Mouse (Mus musculus): ENCODE measurements around the gene Rpl28. TPM values are rescaled to one million over a fixed set of nuclear protein-coding genes. Genes with fewer than 3 reads are reported as not detected.

Gene Rpl28
- polyA plus RNA-seq, 1 experiment from 2014 or later, result 312 TPM

DNA sequence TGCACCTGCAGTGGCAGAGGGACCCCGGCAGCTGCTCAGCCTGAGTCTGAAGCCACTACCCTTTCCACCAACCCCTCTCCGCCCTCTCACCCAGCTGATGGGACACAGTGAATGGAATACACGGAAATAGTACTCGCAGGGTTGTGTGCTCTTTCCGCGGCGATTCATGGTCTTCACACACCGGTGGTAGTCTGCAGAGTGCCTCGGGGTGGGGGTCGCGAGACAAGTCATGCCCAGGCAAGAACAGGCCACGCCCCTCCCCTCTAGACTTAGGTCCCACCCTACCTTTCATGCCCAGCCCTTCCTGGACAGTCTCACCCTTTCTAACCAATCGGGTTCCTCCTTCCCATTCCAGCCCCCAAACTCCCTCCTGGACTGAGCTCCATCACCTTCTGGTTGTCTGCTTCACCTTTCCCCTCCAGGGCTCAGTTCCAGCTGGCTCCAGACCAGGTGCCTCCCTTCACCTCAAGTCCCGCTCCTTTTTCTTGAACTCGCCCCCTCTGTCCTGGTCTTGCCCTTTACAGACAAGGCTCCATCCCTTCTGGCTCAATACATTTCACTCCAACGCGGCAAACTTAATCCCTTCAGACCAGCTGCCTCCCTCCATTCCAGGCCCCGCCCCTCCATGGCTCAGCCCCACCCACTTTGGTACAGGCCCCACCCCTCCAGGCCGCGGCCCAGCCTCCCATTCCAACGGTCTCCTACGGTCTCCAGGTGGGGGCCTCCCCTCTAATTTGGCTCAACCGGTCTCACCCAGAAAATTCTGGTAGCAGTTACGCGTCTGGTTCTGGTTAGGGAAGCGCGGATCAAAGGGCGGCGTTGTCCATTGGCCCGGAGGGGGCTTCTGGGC, 40.5 kb upstream of the Rpl28 start:
- H3K27me3 ChIP-seq (ENCODE audit: control insufficient read depth, insufficient read depth, low read length), result no peaks in the 10 kb centered on the region
- H3K27ac ChIP-seq (ENCODE audit: low read length), result peak overlapping the region; percentile 55; the same call in 1 of the 2 replicates
- peak; percentile 76 for ATAC-seq (ENCODE audit: insufficient number of reproducible peaks, insufficient read depth, low FRiP score, low read depth)
- H3K4me1 ChIP-seq (ENCODE audit: control insufficient read depth, insufficient read depth, low read length), result peaks cover 14% of the 10 kb centered on the region
- H3K4me2 ChIP-seq (replicated peaks; ENCODE audit: low read depth, low read length), result peak overlapping the region; percentile 61
- no peaks in the 10 kb centered on the region for H3K36me3 ChIP-seq (ENCODE audit: control insufficient read depth, insufficient read depth, low read length)
- 3% methylated on average over 29 of the region's 30 CpGs for WGBS
- H3K9ac ChIP-seq (replicated peaks; ENCODE audit: low read depth, low read length), result peak overlapping the region; percentile 28; the same call in 1 of the 2 replicates
- H3K9me3 ChIP-seq (ENCODE audit: control insufficient read depth, low read depth, low read length), result no peaks in the 10 kb centered on the region
- peak overlapping the region; percentile 41 for H3K4me3 ChIP-seq (ENCODE audit: low read depth, low read length)

DNA sequence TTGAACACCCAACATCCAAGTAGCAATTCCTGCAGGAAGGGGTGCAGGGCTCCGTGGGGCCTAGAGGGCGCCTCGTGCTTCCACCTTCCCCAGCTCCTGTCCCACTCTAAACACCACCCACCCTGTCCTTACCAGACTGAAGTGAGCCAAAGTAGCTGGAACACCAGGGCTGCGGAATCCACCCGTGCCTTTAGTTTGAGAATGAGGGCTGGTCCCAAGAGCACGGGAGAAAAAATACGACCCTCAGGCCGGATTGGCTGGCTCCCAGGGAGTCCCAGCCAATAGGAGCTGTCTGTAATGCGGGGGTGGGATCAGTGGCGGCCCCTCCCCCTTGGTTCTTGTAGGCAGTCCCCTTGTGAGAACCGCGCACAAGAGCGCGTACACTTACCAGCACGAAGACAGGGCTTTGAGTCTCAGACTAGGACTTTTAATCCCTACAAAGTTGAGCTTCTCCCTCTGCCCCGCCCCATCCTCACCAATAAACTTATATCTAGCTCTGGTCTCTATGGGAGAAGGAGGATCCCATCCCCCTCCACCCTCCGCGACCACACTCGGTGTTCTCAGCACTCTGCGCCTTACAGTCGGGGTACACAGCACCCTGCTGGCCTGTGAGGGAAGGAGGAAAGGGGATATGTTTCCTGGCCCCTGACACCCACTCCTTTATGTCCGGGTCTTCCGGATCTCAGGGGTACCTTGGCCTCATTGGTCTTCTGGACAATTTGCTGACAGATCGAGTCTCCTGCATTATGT, 39.7 kb upstream of the Rpl28 start, which contains the start of gene Cox6b2:
Gene Cox6b2, minus strand, starts transcription at position 274 of the 750 bp plus-strand sequence.
- no peaks in the 10 kb centered on the region for H3K27me3 ChIP-seq (ENCODE audit: control insufficient read depth, insufficient read depth, low read length)
- H3K4me3 ChIP-seq (ENCODE audit: low read depth, low read length), result peak within 1 kb of the TSS; percentile 41
- peak within 1 kb of the TSS; percentile 61 for H3K4me2 ChIP-seq (replicated peaks; ENCODE audit: low read depth, low read length)
- H3K9ac ChIP-seq (replicated peaks; ENCODE audit: low read depth, low read length), result peak within 1 kb of the TSS; percentile 28; the same call in 1 of the 2 replicates
- peaks cover 14% of the 10 kb centered on the region for H3K4me1 ChIP-seq (ENCODE audit: control insufficient read depth, insufficient read depth, low read length)
- WGBS, result 2% methylated on average over 24 of the region's 24 CpGs
- H3K9me3 ChIP-seq (ENCODE audit: control insufficient read depth, low read depth, low read length), result no peaks in the 10 kb centered on the region
- H3K36me3 ChIP-seq (ENCODE audit: control insufficient read depth, insufficient read depth, low read length), result no peaks in the 10 kb centered on the region
- peak; percentile 94 for ATAC-seq (ENCODE audit: insufficient number of reproducible peaks, insufficient read depth, low FRiP score, low read depth)
- H3K27ac ChIP-seq (ENCODE audit: low read length), result peak within 1 kb of the TSS; percentile 55; the same call in 1 of the 2 replicates

DNA sequence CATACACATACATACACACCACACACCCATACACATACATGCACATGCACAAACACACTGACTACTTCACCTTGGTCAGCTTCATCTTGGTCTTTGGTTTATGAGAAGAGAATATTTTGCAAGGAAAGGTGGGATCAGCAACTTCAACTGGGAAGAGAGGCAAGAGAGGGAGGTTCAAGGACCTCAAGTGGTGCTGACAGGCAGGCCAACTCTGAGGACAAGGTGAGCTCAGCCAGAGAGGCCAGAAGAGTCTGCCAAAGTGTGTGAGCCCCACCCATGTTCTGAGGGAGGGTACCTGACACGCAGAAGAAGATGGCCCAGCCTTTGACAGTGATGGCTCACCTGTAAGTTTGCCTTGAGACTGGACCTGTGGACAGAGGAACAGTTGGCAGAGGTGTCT, 33.0 kb upstream of the Rpl28 start:
- WGBS, result 38% methylated on average over 1 of the region's 1 CpGs
- Histone ChIP-seq H3K27ac (ENCODE audit: low read length) (no peak overlapping the region), H3K4me3 (ENCODE audit: low read depth, low read length) (no peak overlapping the region), H3K27me3 (ENCODE audit: control insufficient read depth, insufficient read depth, low read length) (no peaks in the 10 kb centered on the region), H3K4me2 (replicated peaks; ENCODE audit: low read depth, low read length) (no peak overlapping the region), H3K9me3 (ENCODE audit: control insufficient read depth, low read depth, low read length) (no peaks in the 10 kb centered on the region), H3K9ac (replicated peaks; ENCODE audit: low read depth, low read length) (no peak overlapping the region), H3K36me3 (ENCODE audit: control insufficient read depth, insufficient read depth, low read length) (no peaks in the 10 kb centered on the region), H3K4me1 (ENCODE audit: control insufficient read depth, insufficient read depth, low read length) (no peaks in the 10 kb centered on the region)
- no peak for ATAC-seq (ENCODE audit: insufficient number of reproducible peaks, insufficient read depth, low FRiP score, low read depth)

DNA sequence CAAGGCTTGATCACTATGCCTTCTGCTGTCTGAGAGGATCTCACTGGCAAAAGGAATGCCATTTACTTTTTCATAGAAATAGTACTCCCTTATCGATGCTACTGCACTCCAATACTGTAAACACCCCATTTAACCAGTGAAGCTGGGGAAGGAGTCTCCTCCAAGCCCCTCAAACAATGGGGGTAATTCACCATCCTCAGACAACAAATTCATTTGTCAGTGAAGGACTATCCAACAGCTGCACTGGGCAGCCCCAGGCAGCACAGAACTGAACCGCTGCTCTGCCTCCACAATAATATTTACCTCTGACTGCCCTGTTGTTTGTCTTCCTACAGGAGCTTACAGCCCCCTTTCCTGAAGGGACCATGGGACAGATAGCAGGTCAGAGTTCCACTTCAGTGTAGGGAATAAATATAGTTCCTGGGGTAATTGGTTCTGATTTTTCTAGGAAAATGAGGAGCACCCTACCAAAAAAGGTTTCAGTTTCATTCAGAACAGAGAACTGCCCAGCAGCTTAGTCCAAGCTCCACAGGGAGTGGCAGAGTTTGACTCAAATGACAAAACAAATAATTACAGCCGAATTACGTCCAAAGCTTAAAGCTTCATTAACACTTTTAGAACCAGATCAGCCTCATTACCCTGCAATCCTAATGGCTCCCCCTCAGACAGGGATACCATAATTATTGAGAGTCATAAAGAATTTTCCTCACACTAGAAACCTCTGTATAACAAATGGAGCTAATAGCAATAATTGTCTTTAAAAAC, 27.5 kb upstream of the Rpl28 start:
- Histone ChIP-seq H3K4me3 (ENCODE audit: low read depth, low read length) (no peak overlapping the region), H3K4me1 (ENCODE audit: control insufficient read depth, insufficient read depth, low read length) (no peaks in the 10 kb centered on the region), H3K4me2 (replicated peaks; ENCODE audit: low read depth, low read length) (no peak overlapping the region), H3K9me3 (ENCODE audit: control insufficient read depth, low read depth, low read length) (no peaks in the 10 kb centered on the region), H3K36me3 (ENCODE audit: control insufficient read depth, insufficient read depth, low read length) (no peaks in the 10 kb centered on the region), H3K27ac (ENCODE audit: low read length) (no peak overlapping the region), H3K27me3 (ENCODE audit: control insufficient read depth, insufficient read depth, low read length) (no peaks in the 10 kb centered on the region), H3K9ac (replicated peaks; ENCODE audit: low read depth, low read length) (no peak overlapping the region)
- 15% methylated on average over 4 of the region's 4 CpGs for WGBS
- no peak for ATAC-seq (ENCODE audit: insufficient number of reproducible peaks, insufficient read depth, low FRiP score, low read depth)

DNA sequence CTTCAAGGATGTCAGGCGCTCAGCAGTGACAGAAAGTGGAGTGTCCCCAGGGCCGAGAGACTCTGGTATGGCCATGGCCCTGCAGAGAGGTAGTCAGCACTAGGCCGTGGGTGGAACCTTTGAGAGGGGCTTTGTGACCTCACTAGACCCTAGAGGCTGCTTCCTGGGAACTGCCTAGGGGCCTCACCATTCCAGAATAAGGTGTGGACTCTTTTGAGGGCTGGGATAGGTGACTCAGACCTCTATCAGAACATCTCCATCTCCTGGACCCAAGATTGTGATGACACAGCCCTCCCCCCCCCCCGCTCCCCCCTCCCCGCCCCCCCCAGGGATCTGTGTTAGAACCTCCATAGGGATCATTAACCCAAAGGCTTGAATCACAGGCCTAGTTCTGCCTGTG, 21.5 kb upstream of the Rpl28 start, which contains the start of gene Fam71e2:
Gene Fam71e2, minus strand, starts transcription at position 101 of the 400 bp plus-strand sequence.
- ATAC-seq (ENCODE audit: insufficient number of reproducible peaks, insufficient read depth, low FRiP score, low read depth), result no peak
- Histone ChIP-seq H3K27me3 (ENCODE audit: control insufficient read depth, insufficient read depth, low read length) (peaks cover 5% of the 10 kb centered on the region), H3K27ac (ENCODE audit: low read length) (no peak within 1 kb of the TSS), H3K9ac (replicated peaks; ENCODE audit: low read depth, low read length) (no peak within 1 kb of the TSS), H3K4me3 (ENCODE audit: low read depth, low read length) (no peak within 1 kb of the TSS), H3K9me3 (ENCODE audit: control insufficient read depth, low read depth, low read length) (no peaks in the 10 kb centered on the region), H3K36me3 (ENCODE audit: control insufficient read depth, insufficient read depth, low read length) (no peaks in the 10 kb centered on the region), H3K4me2 (replicated peaks; ENCODE audit: low read depth, low read length) (no peak within 1 kb of the TSS), H3K4me1 (ENCODE audit: control insufficient read depth, insufficient read depth, low read length) (no peaks in the 10 kb centered on the region)
- 73% methylated on average over 3 of the region's 5 CpGs for WGBS

DNA sequence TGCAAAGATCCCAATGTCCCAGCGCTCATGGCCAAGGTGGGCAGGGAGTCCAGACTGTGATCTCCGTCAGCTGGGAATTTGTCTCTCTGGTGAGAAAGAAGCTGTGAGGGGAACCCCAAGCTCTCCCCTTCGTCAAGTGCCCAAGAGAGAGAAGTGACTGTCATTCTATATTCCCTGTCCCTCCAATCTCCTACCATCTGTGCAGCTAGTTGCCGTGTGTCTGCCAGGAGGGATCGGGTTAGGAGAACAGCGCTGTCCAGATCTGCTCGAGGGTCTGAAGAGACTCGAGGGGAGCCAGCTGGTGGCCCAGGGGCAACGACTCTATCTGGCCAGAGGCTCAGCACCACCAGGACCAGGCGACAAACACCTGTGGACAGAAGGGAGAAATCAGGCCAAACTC, 16.5 kb upstream of the Rpl28 start:
- Histone ChIP-seq H3K36me3 (ENCODE audit: control insufficient read depth, insufficient read depth, low read length) (no peaks in the 10 kb centered on the region), H3K4me2 (replicated peaks; ENCODE audit: low read depth, low read length) (no peak overlapping the region), H3K27me3 (ENCODE audit: control insufficient read depth, insufficient read depth, low read length) (peaks cover 14% of the 10 kb centered on the region), H3K9ac (replicated peaks; ENCODE audit: low read depth, low read length) (no peak overlapping the region), H3K27ac (ENCODE audit: low read length) (no peak overlapping the region), H3K4me3 (ENCODE audit: low read depth, low read length) (no peak overlapping the region), H3K9me3 (ENCODE audit: control insufficient read depth, low read depth, low read length) (no peaks in the 10 kb centered on the region), H3K4me1 (ENCODE audit: control insufficient read depth, insufficient read depth, low read length) (0 out of 2 replicates have a peak, but pooled peaks cover 19% of the 10 kb centered on the region)
- ATAC-seq (ENCODE audit: insufficient number of reproducible peaks, insufficient read depth, low FRiP score, low read depth), result no peak
- WGBS, result 46% methylated on average over 10 of the region's 10 CpGs

DNA sequence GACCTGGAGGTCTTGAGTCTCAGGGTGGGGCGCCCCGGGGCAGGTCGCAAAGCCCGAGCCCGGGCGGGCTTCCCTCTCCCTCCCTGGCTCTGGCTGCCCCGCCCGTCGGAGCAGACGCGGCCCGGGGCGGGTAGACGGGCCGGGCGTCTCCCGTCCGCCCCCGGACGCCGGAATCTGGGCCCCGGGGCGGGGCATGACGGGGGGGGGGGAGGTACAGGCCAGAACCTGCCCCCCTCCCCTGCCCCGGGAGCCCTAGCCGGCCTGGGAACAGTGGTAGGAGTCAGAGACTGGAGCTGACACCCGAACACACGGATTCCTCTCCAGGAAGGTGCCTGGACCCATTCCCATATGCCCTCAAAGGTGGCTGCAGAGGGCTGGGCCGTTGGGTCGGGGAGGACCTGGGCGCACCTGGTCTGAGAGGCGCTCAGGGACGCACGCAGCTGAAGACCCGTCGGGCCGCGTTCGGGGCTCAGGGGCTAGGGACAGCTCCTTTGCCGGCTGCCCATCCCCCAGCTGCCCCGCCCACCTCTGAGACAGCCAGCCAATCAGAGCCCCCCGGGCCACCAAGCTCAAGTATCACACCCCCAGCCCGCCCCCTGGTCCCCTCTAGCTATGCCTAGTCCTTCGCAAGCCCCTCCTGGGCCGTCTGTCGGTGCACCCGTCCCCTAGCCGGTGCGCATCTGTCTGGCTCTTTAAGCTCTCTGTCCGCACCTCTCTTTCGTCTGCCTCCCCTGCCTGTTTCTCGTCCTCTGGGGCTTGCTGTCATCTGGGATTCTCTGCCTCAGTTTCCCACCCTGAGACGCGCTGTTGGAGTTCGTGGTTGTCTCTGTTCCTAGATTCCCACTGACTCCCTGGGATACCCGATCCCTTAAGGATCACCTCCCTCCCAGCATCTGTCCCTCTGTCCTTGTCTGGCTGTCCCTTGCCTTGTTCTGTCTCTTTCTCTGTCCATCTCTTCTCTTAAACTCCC, 15.5 kb upstream of the Rpl28 start:
- WGBS, result 2% methylated on average over 28 of the region's 56 CpGs
- no peak overlapping the region for H3K27ac ChIP-seq (ENCODE audit: low read length)
- H3K36me3 ChIP-seq (ENCODE audit: control insufficient read depth, insufficient read depth, low read length), result no peaks in the 10 kb centered on the region
- H3K4me1 ChIP-seq (ENCODE audit: control insufficient read depth, insufficient read depth, low read length), result 0 out of 2 replicates have a peak, but pooled peaks cover 22% of the 10 kb centered on the region
- no peaks in the 10 kb centered on the region for H3K9me3 ChIP-seq (ENCODE audit: control insufficient read depth, low read depth, low read length)
- H3K9ac ChIP-seq (replicated peaks; ENCODE audit: low read depth, low read length), result no peak overlapping the region
- H3K4me2 ChIP-seq (replicated peaks; ENCODE audit: low read depth, low read length), result peak overlapping the region; percentile 54
- ATAC-seq (ENCODE audit: insufficient number of reproducible peaks, insufficient read depth, low FRiP score, low read depth), result peak; percentile 57
- peaks cover 14% of the 10 kb centered on the region for H3K27me3 ChIP-seq (ENCODE audit: control insufficient read depth, insufficient read depth, low read length)
- H3K4me3 ChIP-seq (ENCODE audit: low read depth, low read length), result peak overlapping the region; percentile 36

Data from stomach, embryonic 14.5 days (tissue).